Mouse (Mus musculus) lung, postnatal 0 days (tissue): ENCODE measurements around the gene Serinc5. TPM values are rescaled to one million over a fixed set of nuclear protein-coding genes. Genes with fewer than 3 reads are reported as not detected.

Source experiments
- ATAC-seq: fragments of 200-750 bp; cut with Nextera tagmentation; 2 replicates; pipeline ENCODE4 v1.8.0; 2017; ENCODE audit warnings: moderate library complexity
- DNase-seq: peaks from one replicate; pipeline ENCODE4 v3.0.0-alpha.2; 2016; ENCODE audit warnings: low spot score
- H3K27ac ChIP-seq: fragments of 300-500 bp; sonication (generic); 2 replicates; pipeline ENCODE4 v1.5.1; 2014; ENCODE audit warnings: antibody characterized with exemption, mild to moderate bottlenecking, low read length, mixed read lengths
- H3K27me3 ChIP-seq: fragments of 300-500 bp; sonication (generic); replicated peaks from 2 replicates; pipeline ENCODE4 v1.6.1; 2014; ENCODE audit warnings: low read length, mixed read lengths; ENCODE audit not compliant: insufficient read depth
- H3K36me3 ChIP-seq: fragments of 300-500 bp; sonication (generic); 2 replicates; pipeline ENCODE4 v1.6.1; 2014; ENCODE audit warnings: low read length, mixed read lengths; ENCODE audit not compliant: insufficient read depth
- H3K4me1 ChIP-seq: fragments of 300-500 bp; sonication (generic); 2 replicates; pipeline ENCODE4 v1.6.1; 2014; ENCODE audit warnings: antibody characterized with exemption, low read depth, low read length, mixed read lengths; ENCODE audit not compliant: insufficient read depth
- H3K4me2 ChIP-seq: fragments of 300-500 bp; sonication (generic); replicated peaks from 2 replicates; pipeline ENCODE4 v1.6.1; 2014; ENCODE audit warnings: low read depth, mild to moderate bottlenecking, low read length, moderate library complexity, mixed read lengths
- H3K4me3 ChIP-seq: fragments of 300-500 bp; sonication (generic); 2 replicates; pipeline ENCODE4 v1.5.1; 2014; ENCODE audit warnings: low read depth, low read length
- H3K9ac ChIP-seq: fragments of 300-500 bp; sonication (generic); replicated peaks from 2 replicates; pipeline ENCODE4 v1.6.1; 2014; ENCODE audit warnings: low read depth, mild to moderate bottlenecking
- H3K9me3 ChIP-seq: fragments of 300-500 bp; sonication (generic); 2 replicates; pipeline ENCODE4 v1.6.1; 2016; ENCODE audit warnings: low read length, mixed read lengths
- CTCF ChIP-seq: IDR thresholded peaks from 2 replicates; pipeline ENCODE4 v1.5.1; 2016; ENCODE audit warnings: antibody characterized with exemption, mild to moderate bottlenecking
- EP300 ChIP-seq: IDR thresholded peaks from 2 replicates; pipeline ENCODE4 v1.6.1; 2016; ENCODE audit warnings: antibody characterized with exemption, mild to moderate bottlenecking, control low read depth
- WGBS: fragments of 180-500 bp; shearing (Covaris S2); extraction: QIAGEN DNeasy Blood & Tissue Kit; methylation state at CpG from one replicate; pipeline ENCODE4 v1.1.7; 2014; 5-methylcytosine and 5-hydroxymethylcytosine counted together
- polyA plus RNA-seq: library from polyadenylated mRNA; unstranded; fragments of >200 nt; fragmentation: Nextera tagmentation; extraction: Ambion mirVana; gene quantifications from 2 replicates; pipeline ENCODE4 v1.2.1, GENCODE M21; 2015

Serinc5 gene
- polyA plus RNA-seq, 1 experiment from 2014 or later: 21.4 TPM

GRCm38 (mm10) chr13:92588704-92589103 is 22.2 kb upstream of the Serinc5 start:
- H3K27ac ChIP-seq: no peak overlapping the region
- TF ChIP-seq EP300 (peak; percentile 54), CTCF (no peak)
- H3K4me3 ChIP-seq: no peak overlapping the region
- no peak overlapping the region for H3K9ac ChIP-seq
- no peak overlapping the region for H3K4me2 ChIP-seq
- DNase-seq (peak; percentile 27), ATAC-seq (peak; percentile 27; the same call in 1 of the 2 replicates)
- no peaks in the 10 kb centered on the region for H3K27me3 ChIP-seq
- 40% methylated on average over 3 of the region's 3 CpGs for WGBS
- no peaks in the 10 kb centered on the region for H3K9me3 ChIP-seq
- peaks cover 5% of the 10 kb centered on the region; the same call in 1 of the 2 replicates for H3K4me1 ChIP-seq
- no peaks in the 10 kb centered on the region for H3K36me3 ChIP-seq

GRCm38 (mm10) chr13:92589255-92589654 is 21.6 kb upstream of the Serinc5 start:
- ATAC-seq: peak; percentile 40; the same call in 1 of the 2 replicates
- peak; percentile 54 for DNase-seq
- TF ChIP-seq EP300 (no peak), CTCF (no peak)
- Histone ChIP-seq H3K4me1 (peaks cover 5% of the 10 kb centered on the region; the same call in 1 of the 2 replicates), H3K4me2 (no peak overlapping the region), H3K9me3 (no peaks in the 10 kb centered on the region), H3K36me3 (no peaks in the 10 kb centered on the region), H3K27ac (no peak overlapping the region), H3K9ac (no peak overlapping the region), H3K27me3 (no peaks in the 10 kb centered on the region), H3K4me3 (no peak overlapping the region)

- Histone ChIP-seq H3K9ac (no peak overlapping the region), H3K27ac (no peak overlapping the region), H3K9me3 (no peaks in the 10 kb centered on the region), H3K27me3 (no peaks in the 10 kb centered on the region), H3K36me3 (no peaks in the 10 kb centered on the region), H3K4me2 (no peak overlapping the region), H3K4me3 (no peak overlapping the region), H3K4me1 (peaks cover 5% of the 10 kb centered on the region; the same call in 1 of the 2 replicates)
- no peak for DNase-seq
- 60% methylated on average over 3 of the region's 3 CpGs for WGBS
- no peak for TF ChIP-seq CTCF
- TF ChIP-seq EP300: no peak
- ATAC-seq: no peak
Measured at GRCm38 (mm10) chr13:92591225-92591624, 19.7 kb upstream of the Serinc5 start.

GRCm38 (mm10) chr13:92592268-92592785 is 18.6 kb upstream of the Serinc5 start:
- Histone ChIP-seq H3K9ac (no peak overlapping the region), H3K4me2 (no peak overlapping the region), H3K4me1 (peaks cover 5% of the 10 kb centered on the region; the same call in 1 of the 2 replicates), H3K36me3 (no peaks in the 10 kb centered on the region), H3K27me3 (no peaks in the 10 kb centered on the region), H3K9me3 (no peaks in the 10 kb centered on the region), H3K27ac (no peak overlapping the region), H3K4me3 (no peak overlapping the region)
- TF ChIP-seq CTCF: no peak
- no peak for TF ChIP-seq EP300
- ATAC-seq (no peak), DNase-seq (no peak)
- WGBS: 56% methylated on average over 5 of the region's 5 CpGs

GRCm38 (mm10) chr13:92592786-92593635 is 17.9 kb upstream of the Serinc5 start:
- no peak overlapping the region for H3K27ac ChIP-seq
- TF ChIP-seq CTCF (no peak), EP300 (no peak; the same call in 1 of the 2 replicates)

GRCm38 (mm10) chr13:92593731-92594396 is 17.0 kb upstream of the Serinc5 start:
- Histone ChIP-seq H3K9me3 (no peaks in the 10 kb centered on the region), H3K9ac (no peak overlapping the region), H3K27me3 (no peaks in the 10 kb centered on the region), H3K4me1 (peaks cover 5% of the 10 kb centered on the region; the same call in 1 of the 2 replicates), H3K36me3 (no peaks in the 10 kb centered on the region), H3K27ac (no peak overlapping the region), H3K4me2 (no peak overlapping the region), H3K4me3 (no peak overlapping the region)
- ATAC-seq: no peak
- DNase-seq: no peak
- 21% methylated on average over 3 of the region's 3 CpGs for WGBS
- no peak for TF ChIP-seq EP300

More at GRCm38 (mm10) chr13:92592786-92593635, 17.9 kb upstream of the Serinc5 start:
- Histone ChIP-seq H3K4me1 (peaks cover 5% of the 10 kb centered on the region; the same call in 1 of the 2 replicates), H3K27me3 (no peaks in the 10 kb centered on the region), H3K9ac (no peak overlapping the region), H3K9me3 (no peaks in the 10 kb centered on the region), H3K4me2 (no peak overlapping the region), H3K4me3 (no peak overlapping the region), H3K36me3 (no peaks in the 10 kb centered on the region)
- DNase-seq (peak; percentile 55), ATAC-seq (peak; percentile 74)
- 20% methylated on average over 12 of the region's 12 CpGs for WGBS
